Mouse (Mus musculus) intestine, embryonic 16.5 days (tissue): ENCODE results near the gene Zfp777. TPM values are rescaled to one million over a fixed set of nuclear protein-coding genes. Genes with fewer than 3 reads are reported as not detected.

ENCODE experiments used
- ATAC-seq: fragments of 200-750 bp; cut with Nextera tagmentation; 2 replicates; pipeline ENCODE4 v1.8.0; 2017; ENCODE audit warnings: moderate TSS enrichment, moderate library complexity
- H3K27ac ChIP-seq: fragments of 300-500 bp; sonication (generic); 2 replicates; pipeline ENCODE4 v1.5.1; 2014; ENCODE audit warnings: mild to moderate bottlenecking, low read length
- H3K27me3 ChIP-seq: fragments of 300-500 bp; sonication (generic); replicated peaks from 2 replicates; pipeline ENCODE4 v1.6.1; 2014; ENCODE audit warnings: low read length, control low read depth, mixed read lengths; ENCODE audit not compliant: control insufficient read depth, insufficient read depth
- H3K36me3 ChIP-seq: fragments of 300-500 bp; sonication (generic); 2 replicates; pipeline ENCODE4 v1.6.1; 2014; ENCODE audit warnings: low read length, control low read depth; ENCODE audit not compliant: control insufficient read depth, insufficient read depth
- H3K4me1 ChIP-seq: fragments of 300-500 bp; sonication (generic); 2 replicates; pipeline ENCODE4 v1.6.1; 2014; ENCODE audit warnings: low read length, control low read depth, mixed read lengths; ENCODE audit not compliant: control insufficient read depth, insufficient read depth
- H3K4me2 ChIP-seq: fragments of 300-500 bp; sonication (generic); 2 replicates; pipeline ENCODE4 v1.6.1; 2014; ENCODE audit warnings: low read depth, low read length, control low read depth
- H3K4me3 ChIP-seq: fragments of 300-500 bp; sonication (generic); 2 replicates; pipeline ENCODE4 v1.5.1; 2014; ENCODE audit warnings: mild to moderate bottlenecking, low read length
- H3K9ac ChIP-seq: fragments of 300-500 bp; sonication (generic); 2 replicates; pipeline ENCODE4 v1.6.1; 2014; ENCODE audit warnings: low read depth, low read length
- H3K9me3 ChIP-seq: fragments of 300-500 bp; sonication (generic); 2 replicates; pipeline ENCODE4 v1.6.1; 2016; ENCODE audit warnings: low read length, control low read depth; ENCODE audit not compliant: control insufficient read depth
- WGBS: fragments of 180-500 bp; shearing (Covaris S2); extraction: QIAGEN DNeasy Blood & Tissue Kit; methylation state at CpG from one replicate; pipeline ENCODE4 v1.1.7; 2014; 5-methylcytosine and 5-hydroxymethylcytosine counted together
- polyA plus RNA-seq: library from polyadenylated mRNA; unstranded; fragments of >200 nt; fragmentation: Nextera tagmentation; extraction: Ambion mirVana; gene quantifications from 2 replicates; pipeline ENCODE4 v1.2.1, GENCODE M21; 2015

Gene Zfp777
- polyA plus RNA-seq: 4.3 and 4.6 TPM in 2 replicates

- WGBS: under 1% methylated on average over 78 of the region's 82 CpGs
- Histone ChIP-seq H3K27me3 (no peaks in the 10 kb centered on the region), H3K27ac (peak within 1 kb of the TSS; percentile 96), H3K4me3 (peak within 1 kb of the TSS; percentile 88), H3K9me3 (no peaks in the 10 kb centered on the region), H3K36me3 (no peaks in the 10 kb centered on the region), H3K4me2 (peak within 1 kb of the TSS; percentile 91), H3K4me1 (peaks cover 14% of the 10 kb centered on the region; the same call in 1 of the 2 replicates), H3K9ac (peak within 1 kb of the TSS; percentile 89)
- peak; percentile 93 for ATAC-seq
Observed at GRCm38 (mm10) chr6:48048426-48049272, at the start of gene Zfp777. Gene Zfp777 (minus strand): TSS chr6:48048911.

- Histone ChIP-seq H3K4me2 (peak overlapping the region; percentile 90), H3K9ac (peak overlapping the region; percentile 41; the same call in 1 of the 2 replicates), H3K4me3 (peak overlapping the region; percentile 72), H3K27me3 (no peaks in the 10 kb centered on the region), H3K36me3 (peaks cover 8% of the 10 kb centered on the region; the same call in 1 of the 2 replicates), H3K9me3 (no peaks in the 10 kb centered on the region), H3K4me1 (peaks cover 8% of the 10 kb centered on the region), H3K27ac (no peak overlapping the region)
- 40% methylated on average over 14 of the region's 14 CpGs for WGBS
- no peak for ATAC-seq
Observed at GRCm38 (mm10) chr6:48086957-48087715, 38.4 kb upstream of the Zfp777 start.

- H3K4me2 ChIP-seq: peak within 1 kb of the TSS; percentile 90
- H3K4me1 ChIP-seq: peaks cover 8% of the 10 kb centered on the region
- H3K9ac ChIP-seq: peak within 1 kb of the TSS; percentile 93
- peak within 1 kb of the TSS; percentile 93 for H3K27ac ChIP-seq
- no peaks in the 10 kb centered on the region for H3K9me3 ChIP-seq
- H3K27me3 ChIP-seq: no peaks in the 10 kb centered on the region
- under 1% methylated on average over 43 of the region's 53 CpGs for WGBS
- peak within 1 kb of the TSS; percentile 72 for H3K4me3 ChIP-seq
- peak; percentile 95 for ATAC-seq
- peaks cover 11% of the 10 kb centered on the region; the same call in 1 of the 2 replicates for H3K36me3 ChIP-seq
Observed at GRCm38 (mm10) chr6:48086471-48086878, 37.8 kb upstream of the Zfp777 start, which contains the start of gene Zfp746. Gene Zfp746 (minus strand): TSS chr6:48086593.

DNA sequence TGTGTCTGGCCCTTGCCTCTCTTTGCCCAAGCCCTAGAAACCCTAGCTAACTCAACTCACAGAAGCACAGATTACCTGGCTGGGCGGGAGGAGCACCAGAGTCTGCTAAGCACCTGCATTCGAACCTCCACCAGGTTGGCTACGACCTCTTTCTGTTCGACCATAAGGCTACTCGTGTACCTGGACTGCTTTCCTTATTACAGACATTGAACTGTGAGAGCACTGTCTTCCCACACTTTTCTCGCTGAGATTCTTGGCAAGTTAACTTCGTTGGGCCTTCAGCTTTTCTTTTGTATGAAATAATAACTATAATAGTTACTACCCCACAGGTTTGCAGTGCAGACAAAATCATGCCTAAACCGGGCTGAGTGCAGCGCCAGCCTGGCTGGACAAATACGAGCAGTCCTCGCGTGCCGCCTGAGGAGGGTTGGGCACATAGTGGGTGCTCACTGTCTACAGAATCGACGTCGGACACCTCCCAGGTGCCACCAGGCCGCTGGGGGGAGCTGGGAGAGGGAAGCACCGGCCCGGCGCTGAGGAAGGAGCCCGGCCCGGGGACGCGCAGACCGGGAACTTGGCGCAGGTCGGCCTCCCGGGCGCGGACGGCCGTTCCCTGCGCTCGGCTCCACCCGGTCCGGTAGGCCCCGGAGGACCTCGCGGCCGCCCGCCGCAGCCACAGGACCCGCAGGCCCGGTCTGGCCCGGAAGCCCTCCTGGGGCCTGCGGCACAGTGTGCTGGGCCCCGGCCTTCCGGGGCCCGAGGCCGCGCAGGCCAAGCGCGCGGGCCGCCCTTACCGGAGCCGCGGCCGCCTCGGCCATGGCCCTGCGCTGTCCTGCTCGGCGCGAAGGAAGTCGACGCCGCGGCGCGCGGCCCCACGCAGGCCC is 37.1 kb upstream of the Zfp777 start:
- 3% methylated on average over 47 of the region's 72 CpGs for WGBS
- peaks cover 17% of the 10 kb centered on the region; the same call in 1 of the 2 replicates for H3K36me3 ChIP-seq
- peaks cover 8% of the 10 kb centered on the region for H3K4me1 ChIP-seq
- peak overlapping the region; percentile 93 for H3K9ac ChIP-seq
- H3K27ac ChIP-seq: peak overlapping the region; percentile 93
- peak overlapping the region; percentile 72 for H3K4me3 ChIP-seq
- H3K9me3 ChIP-seq: no peaks in the 10 kb centered on the region
- H3K27me3 ChIP-seq: no peaks in the 10 kb centered on the region
- peak overlapping the region; percentile 90 for H3K4me2 ChIP-seq
- peak; percentile 93 for ATAC-seq

- Histone ChIP-seq H3K9ac (no peak overlapping the region), H3K4me3 (no peak overlapping the region), H3K27me3 (no peaks in the 10 kb centered on the region), H3K9me3 (no peaks in the 10 kb centered on the region), H3K4me1 (peaks cover 8% of the 10 kb centered on the region), H3K4me2 (no peak overlapping the region), H3K36me3 (peaks cover 20% of the 10 kb centered on the region; the same call in 1 of the 2 replicates), H3K27ac (no peak overlapping the region)
- no peak for ATAC-seq
- 81% methylated on average over 6 of the region's 6 CpGs for WGBS
Observed at GRCm38 (mm10) chr6:48083733-48084191, 35.1 kb upstream of the Zfp777 start.

DNA sequence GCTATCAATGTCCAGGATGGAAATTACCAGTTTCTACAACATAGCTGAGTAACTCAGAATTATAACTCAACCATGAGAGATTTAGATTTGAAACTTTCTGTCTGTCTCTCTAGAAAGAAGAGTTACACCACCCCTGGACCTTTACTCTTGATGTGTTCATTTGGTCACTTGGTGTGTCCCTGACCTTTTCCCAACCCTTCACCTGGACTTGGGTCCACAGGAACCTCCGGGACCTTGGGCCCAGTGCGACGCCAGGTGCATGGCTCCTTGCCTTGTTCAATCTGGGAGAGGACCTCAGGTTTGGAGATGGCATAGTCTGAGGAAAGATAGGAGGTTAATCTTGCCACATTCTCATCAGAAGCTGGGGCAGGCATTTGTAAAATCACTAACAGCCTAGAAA is 33.2 kb upstream of the Zfp777 start:
- no peak overlapping the region for H3K9ac ChIP-seq
- no peak for ATAC-seq
- WGBS: 98% methylated on average over 3 of the region's 3 CpGs
- H3K4me1 ChIP-seq: peaks cover 8% of the 10 kb centered on the region
- H3K27me3 ChIP-seq: no peaks in the 10 kb centered on the region
- no peak overlapping the region for H3K27ac ChIP-seq
- H3K9me3 ChIP-seq: no peaks in the 10 kb centered on the region
- H3K4me3 ChIP-seq: no peak overlapping the region
- H3K36me3 ChIP-seq: peaks cover 21% of the 10 kb centered on the region; the same call in 1 of the 2 replicates
- no peak overlapping the region for H3K4me2 ChIP-seq

DNA sequence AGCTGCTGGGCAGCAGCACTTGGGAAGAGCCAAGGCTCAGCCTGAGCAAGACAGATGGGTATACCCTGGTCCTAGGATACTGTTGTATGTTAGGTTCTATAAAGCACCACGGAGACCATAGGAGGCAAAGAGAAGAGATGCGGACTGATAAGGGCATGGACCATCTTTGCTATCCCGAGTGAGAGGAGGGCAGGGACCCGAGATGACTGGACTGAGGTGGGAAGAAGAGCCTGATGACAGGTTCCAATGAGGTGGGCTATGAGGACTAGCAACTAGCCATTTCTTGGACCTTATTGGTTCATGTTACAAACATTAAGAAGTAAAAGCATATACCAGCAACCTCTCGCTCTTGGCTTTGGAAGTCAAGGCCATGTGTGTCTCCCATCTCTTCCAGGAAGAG is 32.3 kb upstream of the Zfp777 start:
- Histone ChIP-seq H3K9ac (no peak overlapping the region), H3K4me1 (peaks cover 8% of the 10 kb centered on the region), H3K9me3 (no peaks in the 10 kb centered on the region), H3K27me3 (no peaks in the 10 kb centered on the region), H3K27ac (no peak overlapping the region), H3K36me3 (peaks cover 21% of the 10 kb centered on the region; the same call in 1 of the 2 replicates), H3K4me2 (no peak overlapping the region), H3K4me3 (no peak overlapping the region)
- ATAC-seq: no peak
- 94% methylated on average over 5 of the region's 5 CpGs for WGBS

DNA sequence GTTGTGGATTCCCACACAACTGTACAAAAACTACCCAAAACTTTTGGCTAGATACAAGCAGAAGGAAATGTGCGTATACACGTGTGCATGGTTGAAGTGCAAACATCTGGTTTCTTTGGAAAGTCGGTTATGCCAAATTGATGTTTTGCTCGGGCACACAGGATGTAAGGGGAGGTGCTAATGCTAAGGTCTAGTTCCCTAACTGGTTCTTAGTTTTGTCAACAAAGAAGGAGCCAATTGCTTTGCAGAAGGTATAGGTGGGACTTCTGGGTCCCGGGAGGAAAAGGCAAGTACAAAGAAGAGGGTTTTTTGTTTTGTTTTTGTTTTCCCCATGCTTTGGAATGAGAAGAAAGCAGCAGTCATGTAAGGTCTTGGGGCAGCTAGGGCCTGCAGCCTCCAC is 24.6 kb upstream of the Zfp777 start:
- 69% methylated on average over 5 of the region's 5 CpGs for WGBS
- no peak overlapping the region for H3K9ac ChIP-seq
- no peaks in the 10 kb centered on the region for H3K4me1 ChIP-seq
- peaks cover 12% of the 10 kb centered on the region for H3K36me3 ChIP-seq
- ATAC-seq: no peak
- H3K4me3 ChIP-seq: no peak overlapping the region
- H3K9me3 ChIP-seq: no peaks in the 10 kb centered on the region
- no peaks in the 10 kb centered on the region for H3K27me3 ChIP-seq
- no peak overlapping the region for H3K27ac ChIP-seq
- H3K4me2 ChIP-seq: no peak overlapping the region
